Mouse (Mus musculus): Measurements from ENCODE around the gene Abi3.

- TF ChIP-seq GATA1 (IDR thresholded peaks at IDR 0.05; ENCODE audit: borderline replicate concordance, low read length) (no peak), FLI1 (IDR thresholded peaks at IDR 0.05; ENCODE audit: low read length) (no peak)
These were observed 34.0 kb upstream of the Abi3 start for GRCm38 (mm10) chr11:95876296-95876695.
